Mouse (Mus musculus) MEL (cell line): ENCODE results near the gene Bex2. TPM values are rescaled to one million over a fixed set of nuclear protein-coding genes. Genes with fewer than 3 reads are reported as not detected.
"Not testable (repeated sequence)": the region's sequence is repeated elsewhere in the genome, so short reads cannot be mapped to it uniquely, and the experiment has no call there.

ENCODE experiments used
- DNase-seq: peaks from one replicate; pipeline ENCODE4 v3.0.0; 2011; ENCODE audit warnings: low read depth, low spot score
- H3K27ac ChIP-seq: 2 replicates; pipeline ENCODE4 v1.5.1; 2012; ENCODE audit warnings: low read depth, mild to moderate bottlenecking, control low read depth, low read length, moderate library complexity; ENCODE audit not compliant: control insufficient read depth
- H3K27me3 ChIP-seq, 2 experiments: fragments of 150-350 bp in 1 of 2; sonication (generic) in 1 of 2; 2 replicates each; pipeline ENCODE4 v1.6.1; 2012; ENCODE audit warnings: low read length in 2 of 2, mild to moderate bottlenecking in 2 of 2, improper control_type of control experiment in 1 of 2, moderate library complexity in 1 of 2; ENCODE audit not compliant: insufficient read depth in 2 of 2, control insufficient read depth in 1 of 2
- H3K36me3 ChIP-seq, 2 experiments: 2 replicates each; pipeline ENCODE4 v1.6.1; 2012 to 2014; ENCODE audit warnings: low read length in 2 of 2, improper control_type of control experiment in 1 of 2, inconsistent platforms in 1 of 2, mild to moderate bottlenecking in 1 of 2; ENCODE audit not compliant: insufficient read depth in 2 of 2, control insufficient read depth in 1 of 2
- H3K4me1 ChIP-seq, 2 experiments: fragments of 150-350 bp in 1 of 2; sonication (generic) in 1 of 2; 2 replicates each; pipeline ENCODE4 v1.6.1; 2012; ENCODE audit warnings: low read length in 2 of 2, improper control_type of control experiment in 1 of 2, mild to moderate bottlenecking in 1 of 2; ENCODE audit not compliant: insufficient read depth in 2 of 2, control insufficient read depth in 1 of 2
- H3K4me3 ChIP-seq, 2 experiments: fragments of 150-350 bp in 1 of 2; sonication (generic) in 1 of 2; 2 replicates each; pipeline ENCODE4 v1.5.1; 2012; ENCODE audit warnings: low read depth in 2 of 2, low read length in 2 of 2, mild to moderate bottlenecking in 2 of 2, moderate library complexity in 2 of 2, control low read depth in 1 of 2, improper control_type of control experiment in 1 of 2; ENCODE audit not compliant: control insufficient read depth in 1 of 2, insufficient read depth in 1 of 2
- H3K79me2 ChIP-seq: 2 replicates; pipeline ENCODE4 v1.6.1; 2012; ENCODE audit warnings: mild to moderate bottlenecking, low read length, moderate library complexity; ENCODE audit not compliant: control insufficient read depth, poor library complexity, insufficient read depth
- H3K9ac ChIP-seq: 2 replicates; pipeline ENCODE4 v1.6.1; 2012; ENCODE audit warnings: low read depth, mild to moderate bottlenecking, control low read depth, low read length, moderate library complexity; ENCODE audit not compliant: control insufficient read depth, poor library complexity, severe bottlenecking
- H3K9me3 ChIP-seq: fragments of 150-350 bp; sonication (generic); replicated peaks from 2 replicates; pipeline ENCODE4 v1.6.1; 2012; ENCODE audit warnings: mild to moderate bottlenecking, low read length, improper control_type of control experiment, moderate library complexity; ENCODE audit not compliant: insufficient read depth
- CHD2 ChIP-seq: IDR thresholded peaks from 2 replicates; pipeline ENCODE4 v1.6.1; 2011; ENCODE audit warnings: low read length, improper control_type of control experiment
- ELF1 ChIP-seq: IDR thresholded peaks from 2 replicates; pipeline ENCODE4 v1.6.1; 2014; ENCODE audit warnings: low read depth, mild to moderate bottlenecking, inconsistent platforms, low read length, improper control_type of control experiment, moderate library complexity
- ETS1 ChIP-seq: IDR thresholded peaks from 2 replicates; pipeline ENCODE4 v1.6.1; 2012; ENCODE audit warnings: low read depth, mild to moderate bottlenecking, inconsistent platforms, low read length, improper control_type of control experiment, moderate library complexity
- GABPA ChIP-seq: IDR thresholded peaks from 2 replicates; pipeline ENCODE4 v1.6.1; 2012; ENCODE audit warnings: low read depth, mild to moderate bottlenecking, inconsistent platforms, low read length, improper control_type of control experiment, moderate library complexity
- GATA1 ChIP-seq: IDR thresholded peaks from 2 replicates; pipeline ENCODE4 v1.6.1; 2011; ENCODE audit warnings: low read depth, low read length, improper control_type of control experiment
- KAT2A ChIP-seq: conservative IDR thresholded peaks from 2 replicates; pipeline ENCODE4 v1.6.1; 2012; ENCODE audit warnings: low read depth, low read length, improper control_type of control experiment, inconsistent platforms
- MAFK ChIP-seq: IDR thresholded peaks from 2 replicates; pipeline ENCODE4 v1.6.1; 2011; ENCODE audit warnings: low read depth, mild to moderate bottlenecking, low read length, improper control_type of control experiment, borderline replicate concordance
- MXI1 ChIP-seq: IDR thresholded peaks from 2 replicates; pipeline ENCODE4 v1.6.1; 2011; ENCODE audit warnings: mild to moderate bottlenecking, low read depth, low read length, improper control_type of control experiment
- MYB ChIP-seq: IDR thresholded peaks from 2 replicates; pipeline ENCODE4 v1.6.1; 2011; ENCODE audit warnings: mild to moderate bottlenecking, low read depth, low read length, improper control_type of control experiment
- NRF1 ChIP-seq: IDR thresholded peaks from 2 replicates; pipeline ENCODE4 v1.6.1; 2014; ENCODE audit warnings: low read depth, mild to moderate bottlenecking, inconsistent platforms, low read length, improper control_type of control experiment, moderate library complexity; ENCODE audit not compliant: poor library complexity, insufficient read depth, severe bottlenecking
- POLR2A ChIP-seq, 2 experiments: IDR thresholded peaks; 2 replicates each; pipeline ENCODE4 v1.6.1; 2011 to 2012; ENCODE audit warnings: low read length in 2 of 2, mild to moderate bottlenecking in 2 of 2, control low read depth in 1 of 2, improper control_type of control experiment in 1 of 2, low read depth in 1 of 2, moderate library complexity in 1 of 2; ENCODE audit not compliant: control insufficient read depth in 1 of 2, insufficient read depth in 1 of 2, poor library complexity in 1 of 2
- POLR2AphosphoS2 ChIP-seq: IDR thresholded peaks from 2 replicates; pipeline ENCODE4 v1.6.1; 2011; ENCODE audit warnings: low read length, improper control_type of control experiment
- RCOR1 ChIP-seq: IDR thresholded peaks from 2 replicates; pipeline ENCODE4 v1.6.1; 2012; ENCODE audit warnings: low read depth, mild to moderate bottlenecking, inconsistent platforms, low read length, improper control_type of control experiment
- SIN3A ChIP-seq: IDR thresholded peaks from 2 replicates; pipeline ENCODE4 v1.6.1; 2012; ENCODE audit warnings: low read length, improper control_type of control experiment, inconsistent platforms
- SMC3 ChIP-seq: IDR thresholded peaks from 2 replicates; pipeline ENCODE4 v1.6.1; 2011; ENCODE audit warnings: low read depth, low read length, improper control_type of control experiment
- USF1 ChIP-seq: IDR thresholded peaks from 2 replicates; pipeline ENCODE4 v1.6.1; 2014; ENCODE audit warnings: low read depth, mild to moderate bottlenecking, inconsistent platforms, low read length, improper control_type of control experiment, moderate library complexity
- ZC3H11A ChIP-seq: IDR thresholded peaks from 2 replicates; pipeline ENCODE4 v1.6.1; 2012; ENCODE audit warnings: low read depth, mild to moderate bottlenecking, inconsistent platforms, low read length, improper control_type of control experiment
- ZKSCAN1 ChIP-seq: IDR thresholded peaks from 2 replicates; pipeline ENCODE4 v1.6.1; 2012; ENCODE audit warnings: low read depth, mild to moderate bottlenecking, inconsistent platforms, low read length, improper control_type of control experiment, moderate library complexity
- polyA plus RNA-seq, 2 experiments: library from polyadenylated mRNA; stranded (reverse) in 1 of 2; unstranded in 1 of 2; fragments of >175 nt in 1 of 2; fragments of >200 nt in 1 of 2; gene quantifications; 2 replicates each; pipeline versions ENCODE4 v1.2.1 to v1.2.4; 2012; ENCODE audit warnings: low replicate concordance in 2 of 2, low read depth in 1 of 2; ENCODE audit not compliant: insufficient read length in 2 of 2, insufficient read depth in 1 of 2, missing spikeins in 1 of 2
- total RNA-seq: library from RNA; depleted of rRNA; stranded (reverse); fragments of 300-350 nt; gene quantifications from 2 replicates; pipeline ENCODE4 v1.2.3, GENCODE M21; 2012

The Bex2 gene
- total and polyA plus RNA-seq, 3 experiments, result not detected

GRCm38 (mm10) chrX:136047528-136047927 lies 20.5 kb downstream of the Bex2 start (continued):
- no peak for TF ChIP-seq ELF1
- TF ChIP-seq POLR2AphosphoS2, result no peak
- TF ChIP-seq GATA1, result no peak
- no peak for TF ChIP-seq USF1
- no peak for TF ChIP-seq MYB
- no peak for TF ChIP-seq MXI1
- TF ChIP-seq NRF1, result no peak
- no peak for TF ChIP-seq RCOR1
- TF ChIP-seq ZKSCAN1, result no peak
- TF ChIP-seq ETS1, result no peak
- no peak for TF ChIP-seq SIN3A
- no peak for TF ChIP-seq POLR2A (IDR thresholded peaks at IDR 0.05; ENCODE audit: control insufficient read depth in 1 of 2, insufficient read depth in 1 of 2, low read depth in 1 of 2, low read length in 2 of 2, poor library complexity in 1 of 2)

GRCm38 (mm10) chrX:136043726-136044125 lies 24.3 kb downstream of the Bex2 start:
- H3K36me3 ChIP-seq, result no peaks in the 10 kb centered on the region
- H3K9me3 ChIP-seq, result no peaks in the 10 kb centered on the region
- H3K27me3 ChIP-seq, result peaks cover 3 to 5% of the 10 kb centered on the region in 2 experiments; a peak in 3 of 4 replicates
- no peak for TF ChIP-seq KAT2A
- no peak for TF ChIP-seq ZC3H11A
- no peak for TF ChIP-seq GABPA
- TF ChIP-seq MAFK, result no peak
- no peak for TF ChIP-seq NRF1
- TF ChIP-seq SMC3, result no peak
- no peak for TF ChIP-seq CHD2
- TF ChIP-seq RCOR1, result no peak
- TF ChIP-seq SIN3A, result no peak
- DNase-seq, result no peak
- H3K9ac ChIP-seq, result no peak overlapping the region
- no peaks in the 10 kb centered on the region for H3K4me1 ChIP-seq
- H3K79me2 ChIP-seq, result no peaks in the 10 kb centered on the region
- H3K4me3 ChIP-seq, result no peak overlapping the region
- H3K27ac ChIP-seq, result no peak overlapping the region

GRCm38 (mm10) chrX:136032799-136033763 lies 35.0 kb downstream of the Bex2 start, which contains the start of gene Arxes1:
TSS of gene Arxes1 (plus strand) at chrX:136033367.
- not testable (repeated sequence) for H3K4me3 ChIP-seq

More at GRCm38 (mm10) chrX:136032799-136033763, 35.0 kb downstream of the Bex2 start, which contains the start of gene Arxes1:
- H3K27me3 ChIP-seq, H3K4me1 ChIP-seq, H3K9me3 ChIP-seq, H3K36me3 ChIP-seq, H3K27ac ChIP-seq, H3K79me2 ChIP-seq, H3K9ac ChIP-seq, DNase-seq: not testable (repeated sequence)
